Mouse (Mus musculus) mouse embryonic stem cell (cell line): ENCODE results near the gene Sgta.

Source experiments
- in situ Hi-C, 2 experiments: fragments of 300-500 bp; cut with MboI; formaldehyde crosslinking; loops; 1 replicate in 1 of 2; 3 replicates in 1 of 2; pipeline ENCODE4 v1.14.3; 2019 to 2020; ENCODE audit warnings: low sequenced_read_pairs in 2 of 2, low pct_unique_long_range_greater_than_20kb in 1 of 2, mixed read lengths in 1 of 2; ENCODE audit not compliant: unreplicated experiment in 1 of 2

Sgta gene

GRCm38 (mm10) chr10:81025639-81026275 lies 34.2 kb downstream of the Sgta start, which contains the start of gene Diras1:
Diras1 (minus strand) TSS chr10:81025662.
- in situ Hi-C loops, result loop anchor here in 1 of 2 experiments (10.0 kb wide), 1 partner anchor 149 kb away; the partner anchor contains the start of gene Eef2

GRCm38 (mm10) chr10:81025047-81025621 lies 34.8 kb downstream of the Sgta start:
- in situ Hi-C loops, result loop anchor here in 1 of 2 experiments (10.0 kb wide), 1 partner anchor 150 kb away; the partner anchor contains the start of gene Eef2

GRCm38 (mm10) chr10:81024346-81024937 lies 35.5 kb downstream of the Sgta start:
- in situ Hi-C loops, result loop anchor here in 1 of 2 experiments (10.0 kb wide), 1 partner anchor 150 kb away; the partner anchor contains the start of gene Eef2

- in situ Hi-C loops, result loop anchor here in 1 of 2 experiments (10.0 kb wide), 1 partner anchor 152 kb away; the partner anchor contains the start of gene Eef2
Measured at GRCm38 (mm10) chr10:81022744-81023143, 37.2 kb downstream of the Sgta start.

GRCm38 (mm10) chr10:81021547-81022110 lies 38.4 kb downstream of the Sgta start:
- in situ Hi-C loops, result loop anchor here in 1 of 2 experiments (10.0 kb wide), 1 partner anchor 153 kb away; the partner anchor contains the start of gene Eef2

GRCm38 (mm10) chr10:81020207-81020606 lies 39.8 kb downstream of the Sgta start:
- in situ Hi-C loops, result loop anchor here in 1 of 2 experiments (10.0 kb wide), 1 partner anchor 155 kb away; the partner anchor contains the start of gene Eef2

- in situ Hi-C loops, result loop anchor here in 1 of 2 experiments (10.0 kb wide), 1 partner anchor 155 kb away; the partner anchor contains the start of gene Eef2
Measured at GRCm38 (mm10) chr10:81019687-81020086, 40.3 kb downstream of the Sgta start.

- in situ Hi-C loops, result no loop called here
Measured at GRCm38 (mm10) chr10:81018326-81018725, 41.7 kb downstream of the Sgta start.

- in situ Hi-C loops, result no loop called here
Measured at GRCm38 (mm10) chr10:81016645-81017044, 43.3 kb downstream of the Sgta start.

GRCm38 (mm10) chr10:81015666-81016065 lies 44.3 kb downstream of the Sgta start:
- in situ Hi-C loops, result no loop called here

- in situ Hi-C loops, result no loop called here
Measured at GRCm38 (mm10) chr10:81014393-81015384, 45.3 kb downstream of the Sgta start, which contains the start of gene Gng7. Gng7 (minus strand) TSS chr10:81014945.

- in situ Hi-C loops, result no loop called here
Measured at GRCm38 (mm10) chr10:81010851-81011250, 49.1 kb downstream of the Sgta start.

- in situ Hi-C loops, result loop anchor here in 1 of 2 experiments (10.0 kb wide), 1 partner anchor 68 kb away; the partner anchor contains the start of gene Thop1
Measured at GRCm38 (mm10) chr10:81007240-81007639, 52.7 kb downstream of the Sgta start.

GRCm38 (mm10) chr10:81006005-81006677 lies 53.8 kb downstream of the Sgta start:
- in situ Hi-C loops, result loop anchor here in 1 of 2 experiments (10.0 kb wide), 1 partner anchor 69 kb away; the partner anchor contains the start of gene Thop1

GRCm38 (mm10) chr10:81001161-81001560 lies 58.8 kb downstream of the Sgta start:
- in situ Hi-C loops, result loop anchor here in 1 of 2 experiments (10.0 kb wide), 1 partner anchor 74 kb away; the partner anchor contains the start of gene Thop1

- in situ Hi-C loops, result loop anchor here in 1 of 2 experiments (10.0 kb wide), 1 partner anchor 74 kb away; the partner anchor contains the start of gene Thop1
Measured at GRCm38 (mm10) chr10:81000197-81001062, 59.6 kb downstream of the Sgta start.
